Mouse (Mus musculus): ENCODE results near the gene Cdiptos.

The Cdiptos gene

DNA sequence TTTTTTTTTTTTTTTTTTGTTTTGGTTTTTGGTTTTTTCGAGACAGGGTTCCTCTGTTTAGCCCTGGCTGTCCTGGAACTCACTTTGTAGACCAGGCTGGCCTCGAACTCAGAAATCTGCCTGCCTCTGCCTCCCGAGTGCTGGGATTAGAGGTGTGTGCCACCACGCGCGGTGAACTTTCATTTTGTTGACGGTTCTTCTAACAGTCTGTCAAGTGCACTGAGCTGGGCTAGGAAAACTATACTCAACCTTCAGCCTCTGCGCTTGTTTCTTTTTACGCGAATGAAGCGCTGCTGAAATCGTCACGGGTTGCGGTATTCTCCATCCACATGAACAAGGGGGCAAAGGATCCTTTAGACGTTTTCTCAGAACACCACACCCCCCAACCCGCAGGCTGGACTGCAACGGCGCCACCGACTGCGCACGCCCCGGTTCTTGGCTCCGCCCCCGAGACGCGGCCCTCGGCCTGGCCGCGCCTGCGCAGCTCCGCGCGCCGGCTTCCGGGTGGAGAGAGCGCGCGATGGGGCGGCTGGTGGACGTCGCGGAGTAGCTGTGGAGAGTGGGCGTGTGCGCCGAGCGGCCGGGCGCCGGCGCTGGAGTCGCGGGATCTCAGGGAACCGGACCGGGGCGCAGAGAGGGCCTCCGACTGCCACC is 47.4 kb downstream of the Cdiptos start, which contains the start of gene Kctd13:
Gene Kctd13, plus strand, starts transcription at position 496 of the 654 bp plus-strand sequence.
- peak; percentile 91 to 93 for DNase-seq (ENCODE audit: low spot score in 2 of 2)

DNA sequence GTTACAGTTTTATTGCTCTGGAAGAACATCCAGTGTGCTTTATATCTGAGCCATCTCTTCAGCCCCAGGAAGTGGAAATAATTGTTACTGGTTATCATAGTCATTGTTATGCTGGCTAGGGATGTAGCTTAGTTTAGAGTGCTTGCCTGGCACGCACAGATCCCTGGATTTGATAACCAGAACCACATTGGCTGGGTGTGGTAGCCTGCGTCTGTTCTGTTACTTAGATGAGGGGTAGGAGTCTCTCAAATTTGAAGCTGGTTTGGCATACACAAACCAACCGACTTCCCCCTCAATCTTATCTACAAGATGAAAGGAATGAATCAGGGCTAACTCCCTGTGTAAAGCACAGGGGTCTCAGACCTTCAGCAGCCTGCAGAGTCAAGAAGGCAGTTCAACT is 49.6 kb downstream of the Cdiptos start:
- DNase-seq (ENCODE audit: low spot score in 2 of 2), result no peak

DNA sequence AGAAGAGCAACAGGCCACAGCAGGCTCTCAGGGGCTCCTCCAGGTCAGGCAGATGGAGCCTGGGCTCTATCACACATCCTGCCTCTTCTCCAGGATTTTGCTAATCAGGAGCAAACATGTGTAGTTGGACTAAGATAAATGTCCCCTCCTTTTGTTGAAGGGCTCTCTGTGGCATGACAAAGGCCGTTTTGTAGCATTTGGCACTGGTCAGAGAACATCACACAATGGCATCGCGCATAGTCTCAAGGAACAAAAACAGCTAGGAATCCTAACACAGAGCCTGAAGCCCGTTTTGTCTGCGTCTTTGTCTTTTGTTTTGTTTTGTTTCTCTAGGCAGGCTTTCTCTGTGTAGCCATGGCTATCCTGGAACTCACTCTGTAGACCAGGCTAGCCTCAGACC is 51.9 kb downstream of the Cdiptos start:
- DNase-seq (ENCODE audit: low spot score in 2 of 2), result no peak

DNA sequence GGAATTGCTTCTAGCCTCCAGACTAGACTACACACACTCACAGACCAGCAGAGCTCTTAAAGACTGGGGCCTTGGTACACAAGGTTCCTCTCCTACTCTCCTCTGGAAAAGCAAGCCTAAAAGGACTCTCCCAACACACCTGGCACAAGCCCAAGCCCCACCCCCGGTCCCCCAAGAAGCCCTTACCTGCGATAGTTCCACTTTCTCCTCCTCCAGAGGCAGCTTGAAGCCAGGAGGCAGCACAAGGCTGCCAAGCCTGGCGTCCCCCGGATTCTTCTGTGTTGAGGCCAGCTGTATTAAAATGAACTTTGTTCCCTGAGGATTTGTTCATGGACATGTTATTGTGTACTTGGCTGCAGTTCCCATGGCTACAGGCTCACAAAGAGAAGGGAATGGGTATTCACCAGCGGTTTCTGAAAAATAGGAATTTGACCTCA is 53.3 kb downstream of the Cdiptos start, which contains the start of gene Tmem219:
Gene Tmem219, minus strand, starts transcription at position 294 of the 437 bp plus-strand sequence.
- DNase-seq (ENCODE audit: low spot score in 2 of 2), result no peak

Data from spleen, postnatal 14 days (tissue).